Mouse (Mus musculus) kidney, postnatal 25 days (tissue): ENCODE data around the gene Nsfl1c.

Source experiments
- DNase-seq, 2 experiments: peaks; one replicate each; pipeline ENCODE4 v3.0.0; 2021; ENCODE audit warnings: mixed read lengths in 2 of 2

Gene Nsfl1c

GRCm38 (mm10) chr2:151544673-151545072 is 50.7 kb downstream of the Nsfl1c start:
- DNase-seq, result no peak

- no peak for DNase-seq
Observed at GRCm38 (mm10) chr2:151546571-151546970, 52.6 kb downstream of the Nsfl1c start.

- no peak for DNase-seq
Observed at GRCm38 (mm10) chr2:151549615-151550121, 55.7 kb downstream of the Nsfl1c start.
